Mouse (Mus musculus) cerebellum, adult 9-10 months (tissue): ENCODE results near the gene Aspn.

Source experiments
- DNase-seq: peaks from one replicate; pipeline ENCODE4 v3.0.0; 2022

Aspn gene

GRCm38 (mm10) chr13:49544279-49544678 lies at the start of gene Aspn:
Gene Aspn (plus strand): TSS chr13:49544443.
- DNase-seq: no peak

- no peak for DNase-seq
These were observed 39.7 kb upstream of the Aspn start, which contains the start of gene Ecm2 for GRCm38 (mm10) chr13:49504510-49504909. Gene Ecm2 (plus strand): TSS chr13:49504810.

- DNase-seq: no peak
These were observed 38.5 kb upstream of the Aspn start for GRCm38 (mm10) chr13:49505776-49506175.

- no peak for DNase-seq
These were observed 37.1 kb upstream of the Aspn start for GRCm38 (mm10) chr13:49507176-49507575.

GRCm38 (mm10) chr13:49518761-49519160 lies 25.5 kb upstream of the Aspn start:
- DNase-seq: no peak

GRCm38 (mm10) chr13:49526235-49526634 lies 18.0 kb upstream of the Aspn start:
- no peak for DNase-seq

GRCm38 (mm10) chr13:49530636-49531035 lies 13.6 kb upstream of the Aspn start:
- DNase-seq: no peak

GRCm38 (mm10) chr13:49536946-49537345 lies 7.3 kb upstream of the Aspn start:
- no peak for DNase-seq

- DNase-seq: no peak
These were observed 5.5 kb upstream of the Aspn start for GRCm38 (mm10) chr13:49538693-49539092.

GRCm38 (mm10) chr13:49545646-49546045 lies 1.4 kb downstream of the Aspn start:
- DNase-seq: no peak

- no peak for DNase-seq
These were observed 2.3 kb downstream of the Aspn start for GRCm38 (mm10) chr13:49546517-49546916.

GRCm38 (mm10) chr13:49547563-49548150 lies 3.4 kb downstream of the Aspn start:
- DNase-seq: no peak

GRCm38 (mm10) chr13:49549616-49550015 lies 5.4 kb downstream of the Aspn start:
- no peak for DNase-seq

GRCm38 (mm10) chr13:49554519-49554918 lies 10.3 kb downstream of the Aspn start:
- no peak for DNase-seq

- DNase-seq: peak; percentile 7
These were observed 12.0 kb downstream of the Aspn start for GRCm38 (mm10) chr13:49556203-49556602.

- no peak for DNase-seq
These were observed 12.7 kb downstream of the Aspn start for GRCm38 (mm10) chr13:49556924-49557323.

- no peak for DNase-seq
These were observed 14.9 kb downstream of the Aspn start for GRCm38 (mm10) chr13:49559185-49559584.

GRCm38 (mm10) chr13:49560886-49561285 lies 16.6 kb downstream of the Aspn start:
- no peak for DNase-seq

- DNase-seq: no peak
These were observed 20.1 kb downstream of the Aspn start for GRCm38 (mm10) chr13:49564347-49564746.

GRCm38 (mm10) chr13:49570371-49570770 lies 26.1 kb downstream of the Aspn start:
- DNase-seq: no peak

GRCm38 (mm10) chr13:49571418-49571817 lies 27.2 kb downstream of the Aspn start:
- DNase-seq: no peak

- DNase-seq: no peak
These were observed 37.6 kb downstream of the Aspn start, which contains the start of gene Omd for GRCm38 (mm10) chr13:49581541-49582530. Gene Omd (plus strand): TSS chr13:49582462.

GRCm38 (mm10) chr13:49583859-49584258 lies 39.6 kb downstream of the Aspn start:
- no peak for DNase-seq
